ENCODE assay signal across 31 mouse cellular contexts in genomic region chr5:29625610-29626009, GRCm38 (mm10). TPM values are rescaled to one million over a fixed set of nuclear protein-coding genes. Genes with fewer than 3 reads are reported as not detected.
A peak's percentile ranks its signal among the peaks of the same experiment; 100 is the strongest.
DNase-seq lines count a peak whose midpoint lies in the region; ATAC-seq lines count a peak whose summit lies in the region.
"Had no signal": no experiment of that assay in that cellular context is flagged by ENCODE, and none has a peak within 500 bp of the region (broad histone marks: within the 10 kb centered on the region; RNA-seq: fewer than 3 reads in every experiment).

No protein-coding gene starts in this region.

- peak overlapping the region; percentile 32; the same call in 1 of the 2 replicates for H3K4me2 ChIP-seq in liver, embryonic 15.5 days
- H3K4me2 ChIP-seq: forebrain, embryonic 13.5 days; heart, embryonic 11.5 days; hindbrain, embryonic 12.5 days; intestine, embryonic 15.5 days; limb, embryonic 13.5 days; midbrain, embryonic 12.5 days; neural tube, embryonic 13.5 days had no signal

- H3K4me3 ChIP-seq in liver, embryonic 15.5 days (replicated peaks): no peak overlapping the region
- H3K4me3 ChIP-seq: erythroblast, embryonic 14.5 days; forebrain, embryonic 13.5 days; hindbrain, embryonic 12.5 days; intestine, embryonic 15.5 days; left cerebral cortex, adult 2 months; limb, embryonic 13.5 days; midbrain, embryonic 12.5 days; neural tube, embryonic 13.5 days had no signal

- peaks cover 38% of the 10 kb centered on the region for H3K36me3 ChIP-seq in liver, embryonic 15.5 days (replicated peaks)
- H3K36me3 ChIP-seq: intestine, embryonic 15.5 days had no signal

- DNase-seq in spleen, postnatal 4 days (ENCODE audit: low spot score in 2 of 2): peak; percentile 31 to 68
- no peak for DNase-seq in spleen, adult 12 weeks (ENCODE audit: low spot score)
- DNase-seq in kidney, postnatal 10 days: no peak
- DNase-seq in cerebellum, postnatal 25 days: no peak
- DNase-seq: adrenal gland, postnatal 10 days; cerebellum, adult 11 months; cerebellum, adult 9-10 months; gastrocnemius, postnatal 10 days; heart, adult 11 months; heart, postnatal 36 days; kidney, adult 8-10 months; lung, adult 2 months; lung, postnatal 10 days; right cerebral cortex, postnatal 4 days; thymus, postnatal 14 days had no signal

- H3K27me3 ChIP-seq in liver, embryonic 15.5 days: no peaks in the 10 kb centered on the region
- H3K27me3 ChIP-seq: forebrain, embryonic 13.5 days; hindbrain, embryonic 12.5 days; intestine, embryonic 15.5 days; limb, embryonic 13.5 days; midbrain, embryonic 12.5 days; neural tube, embryonic 13.5 days had no signal

- H3K9ac ChIP-seq in liver, embryonic 15.5 days: no peak overlapping the region
- H3K9ac ChIP-seq: forebrain, embryonic 13.5 days; hindbrain, embryonic 12.5 days; intestine, embryonic 15.5 days; limb, embryonic 13.5 days; midbrain, embryonic 12.5 days; neural tube, embryonic 13.5 days had no signal

- ATAC-seq in erythroid progenitor cell, adult 5-6 weeks (replicated peaks; ENCODE audit: low FRiP score, poor library complexity, severe bottlenecking): 0 out of 2 replicates have a peak, but pooled peaks have one; percentile 39
- peak; percentile 63; the same call in 1 of the 2 replicates for ATAC-seq in liver, embryonic 15.5 days (ENCODE audit: insufficient read depth)
- ATAC-seq in granulocyte monocyte progenitor cell, adult 5-6 weeks (replicated peaks; ENCODE audit: poor library complexity, severe bottlenecking): no peak
- ATAC-seq: CD4-positive, CD25-positive, alpha-beta regulatory T cell, adult 4 months; forebrain, embryonic 13.5 days; hindbrain, postnatal 0 days; intestine, embryonic 15.5 days had no signal

- no peak overlapping the region; the same call in 1 of the 2 replicates for H3K27ac ChIP-seq in liver, embryonic 15.5 days (replicated peaks)
- H3K27ac ChIP-seq: forebrain, embryonic 13.5 days; hindbrain, embryonic 12.5 days; hindbrain, postnatal 0 days; intestine, embryonic 15.5 days; kidney, postnatal 0 days; left cerebral cortex, adult 2 months; limb, embryonic 13.5 days; macrophage; midbrain, embryonic 12.5 days; neural tube, embryonic 13.5 days had no signal

- H3K4me1 ChIP-seq in liver, embryonic 15.5 days (replicated peaks): peaks cover 13% of the 10 kb centered on the region
- H3K4me1 ChIP-seq: hindbrain, embryonic 12.5 days; intestine, embryonic 15.5 days; limb, embryonic 13.5 days; midbrain, embryonic 12.5 days; neural tube, embryonic 13.5 days had no signal

- H3K9me3 ChIP-seq in liver, embryonic 15.5 days (replicated peaks): no peaks in the 10 kb centered on the region
- H3K9me3 ChIP-seq: forebrain, embryonic 13.5 days; hindbrain, embryonic 12.5 days; intestine, embryonic 15.5 days; limb, embryonic 13.5 days; midbrain, embryonic 12.5 days; neural tube, embryonic 13.5 days had no signal

- 41% methylated on average over 10 of the region's 10 CpGs for WGBS in liver, embryonic 15.5 days (ENCODE audit: insufficient replicate concordance)

RNA-seq across cellular contexts. Expression of gene Ube3c, which starts 56.6 kb away (rescaled TPM):
- 23.8 and 41.1 TPM in 2 replicates for total RNA-seq in erythroid progenitor cell, adult 5-6 weeks (2015; ENCODE audit: low replicate concordance)
- 46.2 and 49.9 TPM in 2 replicates for total RNA-seq in erythroid progenitor cell, adult 5-6 weeks (2017; ENCODE audit: low replicate concordance)
- 12.0 TPM in 2 replicates for polyA plus RNA-seq in liver, embryonic 15.5 days (2015; fragmentation: Nextera tagmentation; extraction: Ambion mirVana)
- total RNA-seq in granulocyte monocyte progenitor cell, adult 5-6 weeks (2014; fragmentation: Nextera tagmentation): 20.1 and 26.3 TPM in 2 replicates
- total RNA-seq in granulocyte monocyte progenitor cell, adult 5-6 weeks (2017): 32.3 and 33.0 TPM in 2 replicates

Comparison
In these comparisons a context has a peak if more than half of its experiments do, and no peak if none do; other contexts are left out.
1. DNase-seq: peak in spleen, postnatal 4 days (2 of 2); none in spleen, adult 12 weeks (single experiment), kidney, postnatal 10 days (single experiment) and cerebellum, postnatal 25 days (0 of 2).